Mouse (Mus musculus) lung, postnatal 4 days (tissue): ENCODE data around the gene Ift88.

Experiments used
- DNase-seq, 2 experiments: peaks; one replicate each; pipeline ENCODE4 v3.0.0; 2021

Gene Ift88

GRCm38 (mm10) chr14:57533841-57534240 is 110.0 kb downstream of the Ift88 start:
- DNase-seq: no peak

DNA sequence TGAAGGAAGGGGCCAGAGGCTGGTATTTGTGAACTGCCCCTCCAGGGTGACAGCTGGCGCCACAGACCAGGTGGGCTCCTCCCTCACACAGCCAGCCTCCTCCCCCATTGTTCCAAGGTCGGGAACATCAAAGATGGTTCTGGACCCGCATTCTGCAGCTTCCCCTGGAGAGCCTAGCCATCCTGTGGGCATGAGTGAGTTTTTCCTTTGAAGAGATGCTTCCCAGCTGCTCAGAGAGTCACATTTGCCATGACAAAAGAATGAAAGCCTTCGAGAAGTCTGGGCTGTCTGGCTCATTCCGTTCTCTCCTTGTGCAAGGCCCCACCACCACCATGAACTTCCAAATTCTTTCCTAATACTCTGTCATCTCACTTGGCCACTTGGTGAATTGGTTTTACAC is 110.5 kb downstream of the Ift88 start:
- DNase-seq: peak; percentile 59 to 64

DNA sequence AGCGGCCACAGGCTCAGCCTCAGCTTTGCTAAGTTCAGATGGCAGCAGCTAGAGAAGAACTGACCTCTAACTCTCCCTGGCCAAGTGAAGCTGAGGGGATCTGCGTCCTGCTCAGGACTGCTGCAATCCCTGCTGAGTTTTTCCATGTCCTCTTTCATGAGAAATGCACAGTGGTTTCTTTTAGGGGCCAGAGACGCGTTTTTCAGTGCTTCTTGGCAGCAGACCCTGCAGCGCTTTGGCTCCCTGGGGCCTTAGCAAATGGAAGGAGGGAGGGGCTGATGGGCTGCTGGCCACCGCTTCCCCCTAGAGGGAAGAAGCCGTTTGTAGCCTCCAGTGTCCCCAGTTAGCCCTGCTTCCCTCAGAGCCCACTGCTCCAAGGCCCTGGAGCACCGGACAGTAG is 111.1 kb downstream of the Ift88 start:
- DNase-seq: peak; percentile 54 to 83

GRCm38 (mm10) chr14:57535646-57536045 is 111.8 kb downstream of the Ift88 start:
- peak; percentile 25 to 50 for DNase-seq

DNA sequence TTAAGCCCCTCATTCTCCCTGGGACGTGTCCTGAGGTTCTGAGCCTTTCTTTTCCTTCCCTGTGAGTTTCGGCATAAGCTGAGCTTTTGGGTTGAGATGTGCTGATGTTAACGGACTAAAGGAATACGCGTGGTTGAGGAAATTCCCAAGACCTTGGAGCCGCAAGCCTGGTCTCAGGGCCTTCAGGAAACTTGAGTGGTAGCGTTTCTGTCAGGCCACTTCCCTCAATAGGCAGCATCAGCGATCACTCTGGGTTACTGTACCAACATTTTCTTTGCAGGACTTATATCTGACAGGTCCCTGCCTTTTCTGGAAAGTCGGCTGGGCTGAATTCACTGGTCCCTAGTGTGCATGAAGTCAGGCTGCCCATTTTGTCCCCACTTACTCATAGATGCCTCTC is 113.0 kb downstream of the Ift88 start:
- DNase-seq: no peak

DNA sequence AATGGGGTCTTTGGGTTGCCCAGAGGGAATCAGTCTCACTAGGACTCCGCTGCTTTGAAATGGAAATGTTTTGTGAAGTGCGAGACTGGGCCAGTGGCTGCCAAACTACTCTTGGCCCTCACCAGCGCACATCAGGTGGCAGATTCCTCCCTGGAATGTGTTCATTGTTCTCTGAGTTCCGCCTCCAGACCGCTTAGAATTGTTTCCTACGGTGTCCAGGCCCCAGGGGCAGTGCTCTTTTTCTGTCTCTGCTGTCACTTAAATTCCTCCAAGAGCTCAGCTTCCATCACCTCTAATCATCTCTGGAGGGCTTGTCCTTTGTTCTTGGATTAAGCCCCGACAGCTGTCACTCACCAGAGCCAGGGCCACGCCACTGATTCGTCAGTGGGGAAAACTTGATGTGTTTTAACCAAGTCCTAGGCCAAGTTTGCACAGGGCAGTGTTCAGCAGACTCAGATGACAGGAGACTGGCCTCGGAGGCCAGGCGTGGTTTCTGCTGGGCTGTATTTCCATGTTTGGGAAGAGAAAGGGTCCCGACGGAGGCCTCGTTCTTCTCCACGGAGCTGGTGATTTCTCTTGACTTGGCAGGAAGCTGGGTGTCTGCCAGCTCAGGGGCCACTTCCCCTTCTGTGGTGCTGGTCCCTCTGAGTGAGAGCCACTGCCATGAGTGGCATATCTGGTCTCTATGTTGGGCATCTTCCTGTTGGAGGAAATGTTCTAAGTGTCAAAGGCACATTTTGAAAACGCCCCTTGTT is 113.6 kb downstream of the Ift88 start:
- DNase-seq: peak; percentile 47 to 64

GRCm38 (mm10) chr14:57540683-57541082 is 116.8 kb downstream of the Ift88 start:
- no peak for DNase-seq

- no peak for DNase-seq
These were observed 118.4 kb downstream of the Ift88 start for GRCm38 (mm10) chr14:57542231-57542630.

DNA sequence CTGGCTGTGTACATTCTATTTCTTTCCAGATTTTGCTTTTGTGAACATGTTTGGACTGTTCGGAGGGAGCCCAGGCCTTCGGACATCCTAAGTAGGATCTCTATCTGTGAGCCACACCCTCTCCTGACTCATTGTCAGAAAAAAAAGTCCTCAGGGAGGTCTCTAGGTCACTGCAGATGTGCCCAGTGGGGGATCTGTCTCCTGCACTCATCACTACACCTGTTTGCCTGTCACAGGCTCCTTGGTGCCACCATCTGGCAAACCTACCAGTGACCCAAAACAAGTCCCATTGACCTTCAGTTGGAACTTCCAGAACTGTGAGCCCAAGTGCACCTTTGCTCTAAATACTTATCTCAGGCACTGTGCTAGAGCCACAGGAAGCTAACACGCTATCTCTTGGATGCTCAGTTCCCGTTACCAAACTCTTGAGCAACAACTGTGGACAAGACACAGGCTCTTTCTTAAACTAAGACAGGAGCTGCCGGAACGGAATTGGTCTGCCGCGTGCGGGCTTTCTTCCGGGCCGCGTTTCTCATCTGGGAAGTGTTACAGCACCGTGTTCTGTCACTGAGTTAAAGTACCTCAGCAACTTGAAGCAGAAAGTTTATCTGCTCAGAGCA is 119.7 kb downstream of the Ift88 start:
- DNase-seq: no peak

DNA sequence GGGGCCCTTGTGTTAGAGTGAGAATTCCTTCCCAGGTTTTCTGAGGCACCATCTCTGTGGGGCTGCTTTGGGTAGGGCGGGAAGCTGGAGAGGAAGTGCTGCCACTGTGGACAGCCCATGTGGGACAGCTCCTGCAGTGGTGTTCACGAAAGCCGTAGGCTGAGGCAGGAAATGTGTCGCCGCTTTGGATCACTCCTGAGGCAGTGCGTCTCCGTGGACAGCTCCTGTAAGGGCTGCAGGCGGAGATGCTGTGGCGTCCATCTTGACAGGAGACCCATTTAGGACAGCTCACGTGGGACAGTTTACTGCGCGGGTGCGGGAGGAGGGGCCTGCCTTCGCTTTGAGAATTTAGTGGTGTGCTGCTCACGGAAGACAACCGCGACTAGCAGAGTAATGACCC is 121.7 kb downstream of the Ift88 start:
- DNase-seq: no peak

GRCm38 (mm10) chr14:57546131-57546530 is 122.3 kb downstream of the Ift88 start:
- no peak for DNase-seq

DNA sequence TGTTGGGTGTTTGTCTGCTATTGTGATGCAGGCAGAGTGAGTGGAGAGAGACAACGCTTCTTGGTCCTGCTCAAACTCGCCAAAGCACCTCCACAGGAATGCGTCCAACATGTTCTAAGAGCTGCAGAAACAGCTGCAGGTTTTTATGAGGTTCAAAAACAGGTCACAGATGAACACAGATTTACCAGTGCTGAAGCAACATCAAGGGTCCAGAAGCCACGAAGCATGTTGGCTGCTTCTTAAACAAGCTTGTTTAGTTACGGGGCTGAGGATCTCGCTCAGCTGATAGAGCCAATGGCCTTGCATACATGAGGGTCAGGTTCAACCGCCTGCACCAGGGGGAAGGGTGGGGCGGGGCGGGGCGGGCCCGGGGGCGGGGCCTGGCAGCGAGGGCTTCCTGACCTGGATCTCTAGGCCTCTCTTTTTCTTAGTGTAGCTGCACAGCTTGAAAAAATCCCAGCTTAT is 122.7 kb downstream of the Ift88 start:
- DNase-seq: no peak

GRCm38 (mm10) chr14:57547062-57547461 is 123.2 kb downstream of the Ift88 start:
- no peak for DNase-seq

GRCm38 (mm10) chr14:57552945-57553344 is 129.1 kb downstream of the Ift88 start:
- DNase-seq: no peak

DNA sequence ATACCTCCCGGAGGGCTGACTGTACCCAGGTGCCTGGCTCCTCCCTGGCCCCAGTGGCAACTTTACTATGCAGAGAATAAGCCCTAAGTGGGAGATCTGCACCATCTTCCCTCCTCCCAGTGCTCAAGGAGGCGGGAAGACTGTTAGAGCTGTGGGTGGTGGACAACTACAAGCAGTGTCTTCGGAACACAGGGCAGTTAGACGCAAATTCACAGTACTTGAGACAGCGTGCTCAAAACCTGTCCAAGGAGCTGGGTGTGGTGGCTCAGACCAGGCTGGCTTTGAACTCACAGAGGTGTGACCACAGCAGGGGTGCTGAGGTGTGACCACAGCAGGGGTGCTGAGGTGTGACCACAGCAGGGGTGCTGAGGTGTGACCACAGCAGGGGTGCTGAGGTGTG is 130.6 kb downstream of the Ift88 start:
- DNase-seq: no peak

DNA sequence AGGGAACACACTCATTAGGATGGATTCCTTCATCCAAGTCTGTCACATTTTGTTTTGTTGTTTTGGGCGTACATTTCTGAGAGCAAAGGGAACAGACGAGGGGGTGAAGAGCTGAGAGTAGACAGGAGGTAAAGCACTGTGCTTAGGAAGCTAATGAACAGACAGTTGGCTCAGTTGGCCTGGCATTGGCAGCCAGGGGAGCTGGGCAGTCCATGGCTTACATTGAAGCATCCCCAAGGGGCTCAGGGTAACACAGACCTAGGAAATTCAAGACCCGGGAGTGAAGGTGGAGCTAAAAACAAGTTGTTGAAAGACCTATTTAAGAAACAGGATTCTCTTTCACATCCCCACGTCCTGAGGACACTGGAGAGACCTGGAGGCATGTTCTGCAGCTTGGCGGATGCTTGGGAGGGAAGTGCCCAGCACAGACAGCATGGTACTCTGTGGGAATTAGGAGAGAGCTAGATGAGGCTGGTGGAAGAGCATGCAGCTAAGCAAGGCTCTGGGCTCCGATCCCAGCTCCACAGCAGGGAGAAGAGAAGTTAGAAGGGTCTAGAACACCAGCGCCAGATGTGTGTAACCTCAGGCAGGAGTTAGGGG is 131.7 kb downstream of the Ift88 start:
- no peak for DNase-seq

DNA sequence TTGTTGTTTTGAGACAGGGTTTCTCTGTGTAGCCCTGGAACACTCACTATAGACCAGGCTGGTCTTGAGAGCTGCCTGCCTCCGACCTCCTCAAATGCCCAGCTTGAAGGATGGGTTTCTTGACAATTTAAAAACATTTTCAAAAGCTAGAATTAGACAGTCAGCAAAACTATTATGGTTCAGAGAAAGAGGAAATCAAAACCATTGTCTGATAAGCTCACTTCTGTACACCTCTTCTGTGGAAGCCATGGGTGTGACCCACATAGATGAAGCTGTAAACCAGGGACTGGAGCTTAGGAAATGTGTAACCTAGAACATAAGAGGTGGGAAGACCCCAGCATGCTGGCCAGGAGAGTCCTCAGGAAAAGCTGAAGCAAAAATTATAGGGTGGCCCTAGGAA is 133.1 kb downstream of the Ift88 start:
- no peak for DNase-seq

DNA sequence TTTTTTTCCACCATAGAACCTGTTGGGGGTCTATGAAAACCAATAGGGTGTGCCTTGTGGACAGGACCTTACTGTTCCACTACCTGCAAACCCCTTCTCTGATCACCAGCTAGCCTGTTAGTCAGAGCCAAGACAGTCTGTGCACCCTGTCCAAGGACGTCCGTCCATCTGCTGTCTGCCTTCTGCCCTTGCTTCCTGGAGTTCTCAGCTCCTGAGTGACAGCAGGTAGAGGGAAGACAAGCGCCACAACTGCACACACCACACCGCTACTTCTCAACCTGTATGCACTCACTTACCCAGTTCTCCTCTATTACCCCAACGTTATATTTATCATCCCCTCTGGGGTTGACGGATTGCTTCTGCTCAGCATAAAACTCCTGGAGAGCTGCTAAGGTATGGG is 141.8 kb downstream of the Ift88 start:
- no peak for DNase-seq
